Mouse (Mus musculus) kidney, postnatal 36 days (tissue): ENCODE data around the gene 4933434E20Rik.

Experiments
- DNase-seq, 2 experiments: peaks; one replicate each; pipeline ENCODE4 v3.0.0; 2021 to 2022; ENCODE audit warnings: mixed read lengths in 2 of 2

Gene 4933434E20Rik

DNA sequence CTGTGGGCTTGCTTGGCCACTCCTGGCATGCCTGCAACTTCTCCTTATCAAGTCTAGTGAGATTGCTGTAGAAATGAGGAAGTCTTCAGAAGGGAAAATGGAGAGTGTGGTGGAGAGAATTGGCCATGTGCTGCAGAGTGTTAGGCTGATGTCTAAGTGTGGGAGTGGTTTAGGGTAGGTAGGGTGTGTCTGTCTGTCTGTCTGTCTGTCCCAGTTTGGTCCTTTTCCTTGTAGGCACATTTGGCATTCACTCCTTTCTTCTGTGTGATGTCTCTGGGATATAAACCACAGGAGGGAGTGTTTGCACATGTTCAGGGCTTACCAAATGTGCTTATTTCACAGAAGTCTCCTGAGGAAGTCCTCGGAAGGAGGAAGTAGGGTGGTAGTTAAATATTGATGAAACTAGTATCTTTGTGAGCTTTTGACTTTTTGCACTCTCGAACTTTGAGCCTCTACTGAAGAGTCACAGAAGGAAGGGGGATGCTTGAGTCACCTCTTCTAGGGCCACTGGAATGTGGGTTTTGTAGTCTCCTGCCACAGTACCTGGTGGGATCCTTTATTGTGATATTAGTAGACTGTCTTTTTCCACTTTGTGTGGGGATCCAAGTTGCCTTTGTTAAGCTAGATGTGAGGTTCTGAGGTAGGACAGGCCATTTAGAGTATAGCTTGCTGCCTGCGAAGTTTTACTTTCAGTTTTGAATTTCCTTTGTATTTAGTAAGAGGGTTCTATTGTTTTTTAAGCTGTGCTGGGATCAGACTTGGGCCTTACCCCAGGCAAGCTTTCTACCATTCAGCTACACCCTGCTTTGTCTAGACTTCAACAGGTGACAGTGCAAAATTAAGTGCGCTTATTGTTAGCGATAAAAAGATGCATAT, 30.2 kb downstream of the 4933434E20Rik start:
- DNase-seq, result peak in 1 of 2 experiments; percentile 69

DNA sequence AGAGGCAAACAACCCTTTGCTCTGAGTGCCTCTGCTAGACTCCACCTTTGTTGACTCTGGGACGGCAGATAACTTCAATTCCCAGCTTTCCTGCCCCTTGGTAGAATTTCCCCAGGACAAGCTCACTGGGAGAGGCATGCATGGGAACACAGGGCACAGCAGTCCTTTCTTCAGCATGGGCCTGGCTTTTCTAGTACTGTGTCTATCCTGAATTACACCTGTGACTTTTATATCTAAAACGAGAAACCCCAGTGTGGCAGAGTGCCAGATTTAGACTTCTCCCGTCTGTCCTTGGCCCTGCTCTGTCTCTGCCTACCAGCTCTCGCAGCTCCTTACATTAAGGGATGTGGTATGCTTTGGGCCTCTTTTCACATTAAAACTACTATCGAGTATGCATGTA, 31.6 kb downstream of the 4933434E20Rik start:
- peak in 1 of 2 experiments; percentile 46 for DNase-seq

DNA sequence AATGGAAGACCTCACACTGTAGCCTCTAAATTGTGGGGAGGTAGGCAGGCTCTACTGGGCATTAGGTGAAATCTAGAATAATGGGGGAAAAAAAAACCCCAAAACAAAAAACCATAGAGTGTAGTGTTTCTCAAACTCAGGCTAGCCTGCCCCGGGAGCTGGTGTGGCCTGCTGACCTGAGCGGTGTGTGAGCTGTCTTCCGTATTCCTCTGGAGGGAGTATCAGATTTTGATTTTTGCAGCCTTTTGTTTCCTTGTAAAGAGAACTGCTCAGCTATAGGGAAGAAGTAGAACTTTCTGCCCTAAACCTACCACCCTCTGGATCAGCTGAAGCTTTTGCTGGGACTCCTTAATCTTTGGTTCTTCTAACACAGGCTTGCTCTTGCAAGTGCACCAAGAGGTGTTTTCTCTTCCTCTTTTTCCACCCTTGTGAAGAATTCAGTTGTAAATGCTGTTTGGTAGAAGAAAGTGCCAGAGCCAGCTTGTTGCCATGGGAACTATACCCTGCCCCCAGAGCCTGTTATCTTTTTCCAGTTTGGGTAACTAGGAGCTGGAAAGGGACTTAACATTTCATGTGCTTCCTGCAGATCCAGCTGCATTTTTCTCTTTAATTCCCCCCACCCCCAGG, 32.4 kb downstream of the 4933434E20Rik start:
- DNase-seq, result no peak

DNA sequence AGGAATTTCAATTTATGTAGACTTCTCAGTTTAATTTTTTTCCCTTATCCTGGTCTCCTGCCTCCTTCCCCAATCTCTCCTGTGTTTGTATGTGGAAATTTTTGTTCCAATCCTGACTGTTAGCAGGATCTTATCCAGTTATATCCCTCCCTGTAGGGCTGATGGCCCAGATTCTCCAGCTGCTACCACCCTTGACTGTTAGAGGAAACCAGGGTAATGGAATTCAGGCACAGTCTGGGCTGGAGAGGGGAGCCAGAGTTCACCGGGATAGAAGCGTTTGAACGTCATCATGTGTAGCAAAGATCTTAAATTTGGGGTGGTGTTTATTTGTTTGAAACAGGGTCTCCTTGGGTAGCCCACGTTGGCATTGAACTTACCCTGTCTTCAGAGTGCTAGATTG, 33.4 kb downstream of the 4933434E20Rik start:
- no peak for DNase-seq

DNA sequence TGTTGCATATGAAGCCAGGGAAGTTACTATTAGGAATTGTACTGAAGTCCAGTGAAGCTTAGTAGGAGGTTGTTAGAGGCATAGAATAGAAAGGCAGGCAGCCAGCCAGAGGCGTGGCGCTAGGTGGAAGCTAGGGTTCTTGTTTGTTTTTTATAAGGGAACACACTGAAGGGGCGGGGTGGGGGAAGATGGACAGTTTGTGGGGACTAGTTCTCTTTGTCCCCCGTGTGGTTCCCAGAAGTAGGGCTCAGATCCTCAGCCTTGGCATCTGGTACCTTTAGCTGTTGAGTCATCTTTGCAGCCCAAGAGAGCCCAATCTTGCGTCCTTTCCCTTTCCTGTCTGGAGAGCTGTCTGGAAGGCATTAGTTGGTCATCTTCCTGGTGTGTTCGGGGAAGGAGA, 33.8 kb downstream of the 4933434E20Rik start:
- DNase-seq, result peak in 1 of 2 experiments; percentile 52

DNA sequence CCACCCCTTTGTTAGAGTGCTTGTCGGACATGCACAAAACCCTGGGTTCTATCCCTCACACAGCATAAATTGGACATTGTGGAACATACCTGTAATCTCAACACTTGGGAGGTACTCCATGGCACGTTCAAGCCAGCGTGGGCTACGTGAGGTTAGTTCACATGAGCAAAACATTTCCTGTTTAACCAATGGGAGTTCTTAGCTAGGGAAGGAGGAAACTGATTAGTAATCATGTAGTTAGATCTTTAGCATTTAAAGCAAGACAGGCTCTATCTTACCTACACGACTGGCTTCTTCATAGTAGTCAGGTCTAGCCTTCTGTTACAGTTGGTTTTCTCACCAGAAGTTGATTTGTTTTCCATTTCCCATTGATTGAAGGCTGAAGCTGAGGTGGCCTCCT, 34.6 kb downstream of the 4933434E20Rik start:
- DNase-seq, result no peak

DNA sequence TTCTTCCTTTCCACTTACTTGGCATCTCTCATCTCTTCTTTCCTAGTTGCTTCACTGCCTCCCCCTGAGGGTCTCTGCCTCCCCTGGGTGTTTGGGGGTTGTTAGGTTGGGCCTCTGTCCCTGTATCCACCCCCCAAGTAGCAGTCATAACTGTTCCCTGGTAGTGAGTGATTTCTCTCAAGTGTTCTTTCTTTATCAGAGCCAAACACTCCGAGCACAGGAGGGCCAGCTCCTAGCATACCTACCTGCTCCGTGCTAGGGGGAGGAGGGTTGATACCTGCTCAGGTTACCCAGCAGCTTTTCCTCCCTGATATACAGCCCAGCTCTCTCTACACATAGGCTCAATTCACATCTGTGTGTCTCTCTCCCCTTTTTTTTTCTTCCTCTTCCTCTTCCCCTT, 37.2 kb downstream of the 4933434E20Rik start:
- DNase-seq, result no peak

DNA sequence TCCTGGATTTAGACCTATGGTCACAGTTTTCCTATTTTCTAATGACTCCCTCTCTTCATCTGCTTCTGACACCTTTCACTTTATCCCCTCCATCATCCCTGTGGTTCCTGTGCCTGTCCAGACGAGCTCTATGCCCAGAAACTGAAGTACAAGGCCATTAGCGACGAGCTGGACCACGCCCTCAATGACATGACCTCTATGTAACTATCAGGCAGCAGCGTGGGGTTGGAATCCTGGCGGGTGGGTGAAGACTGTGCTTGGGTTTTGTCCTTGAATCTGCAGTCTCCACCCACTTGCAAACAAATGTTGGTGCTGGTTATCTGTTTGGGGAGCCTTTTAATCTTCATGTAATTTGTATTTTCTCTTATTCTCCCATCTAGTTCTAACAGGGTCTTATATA, 39.5 kb downstream of the 4933434E20Rik start:
- DNase-seq, result no peak

DNA sequence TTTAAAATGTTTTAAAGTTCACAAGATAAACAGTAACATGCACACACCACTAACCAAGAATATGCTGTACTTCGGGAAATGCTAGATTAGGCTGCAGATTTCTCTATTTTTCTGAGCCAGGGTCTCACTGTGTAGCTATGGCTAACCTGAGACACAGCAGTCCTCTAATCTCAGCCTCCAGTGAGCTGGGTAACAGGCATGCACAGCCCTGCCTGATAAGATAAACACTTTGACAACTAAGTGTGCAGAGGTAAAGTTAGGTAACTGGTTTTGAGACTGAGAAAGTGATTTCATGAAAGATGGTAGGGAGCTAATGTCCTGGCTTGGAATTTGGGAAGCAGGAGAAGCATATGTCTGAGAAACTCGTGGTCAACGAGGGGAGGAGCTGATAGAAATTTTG, 43.0 kb downstream of the 4933434E20Rik start:
- no peak for DNase-seq

DNA sequence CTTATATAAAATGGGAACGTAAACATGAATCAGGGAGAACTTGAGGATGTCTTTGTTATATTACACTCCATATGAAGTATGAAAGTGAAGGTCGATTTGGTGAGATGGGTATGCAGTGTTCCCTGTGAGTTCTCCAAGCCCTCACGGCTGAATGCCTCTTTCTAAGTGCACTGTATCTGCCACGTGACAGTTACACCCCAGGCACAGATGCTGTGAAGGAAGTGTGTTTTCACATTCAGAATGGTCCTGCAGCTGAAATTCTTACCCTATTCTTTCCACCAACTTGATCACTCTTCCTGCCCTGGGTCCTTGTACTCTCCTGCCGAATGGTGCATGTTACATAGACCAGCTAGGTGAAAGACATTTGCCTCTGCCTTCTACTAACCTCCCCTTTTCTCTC, 46.5 kb downstream of the 4933434E20Rik start:
- no peak for DNase-seq

DNA sequence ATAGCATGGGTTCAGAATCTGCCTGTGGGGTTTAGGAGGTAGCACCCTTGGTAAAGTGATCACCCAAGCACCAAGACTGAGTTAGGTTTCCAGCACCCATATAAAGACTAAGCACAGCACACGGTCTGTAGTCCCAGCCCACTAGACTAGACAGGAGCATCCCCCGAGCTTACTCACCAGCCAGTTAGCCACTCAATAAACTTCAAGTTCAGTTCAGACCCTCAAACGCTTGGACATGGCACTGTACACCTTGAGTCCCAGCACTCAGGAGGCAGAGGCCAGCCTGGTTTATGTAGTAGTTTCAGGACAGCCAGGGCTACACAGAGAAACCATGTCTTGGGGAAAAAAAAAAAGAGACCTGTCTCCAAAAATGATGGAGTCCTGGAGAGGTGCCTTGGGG, 49.6 kb downstream of the 4933434E20Rik start:
- no peak for DNase-seq

DNA sequence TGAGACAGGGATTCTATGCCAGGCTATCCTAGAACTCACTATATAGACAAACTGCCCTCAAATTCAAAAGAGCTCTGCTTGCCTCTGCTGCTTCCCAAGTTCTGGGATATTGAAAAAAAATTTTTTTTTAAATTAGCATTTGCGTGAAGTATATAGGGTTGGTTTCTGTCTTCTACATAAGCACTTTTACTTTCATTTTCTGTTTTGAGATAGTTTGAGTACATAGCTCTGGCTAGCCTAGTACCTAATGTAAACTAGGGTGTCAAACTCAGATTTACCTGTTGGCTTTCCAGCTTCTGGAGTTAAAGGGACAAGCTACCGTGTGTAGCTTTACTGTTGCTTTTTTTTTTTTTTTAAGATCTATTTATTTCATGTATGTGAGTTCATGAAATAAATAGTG, 50.2 kb downstream of the 4933434E20Rik start:
- DNase-seq, result no peak

DNA sequence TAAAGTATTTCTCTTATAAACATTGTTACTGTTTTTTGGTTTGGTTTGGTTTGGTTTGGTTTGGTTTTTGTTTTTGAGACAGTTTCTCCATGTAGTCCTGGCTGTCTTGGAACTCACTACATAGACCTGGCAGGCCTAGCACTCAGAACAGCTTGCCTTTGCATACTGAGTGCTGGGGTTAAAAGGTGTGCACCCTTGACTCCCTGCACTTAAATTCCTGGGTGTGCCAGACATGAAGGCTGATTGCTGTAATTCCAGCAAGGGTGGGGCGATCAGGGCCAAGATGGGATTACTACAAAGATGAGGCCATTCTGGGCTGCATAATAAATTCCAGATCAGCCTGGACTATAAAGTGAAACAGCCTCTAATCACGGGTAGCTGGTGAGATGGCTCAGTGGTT, 50.8 kb downstream of the 4933434E20Rik start:
- DNase-seq, result no peak

DNA sequence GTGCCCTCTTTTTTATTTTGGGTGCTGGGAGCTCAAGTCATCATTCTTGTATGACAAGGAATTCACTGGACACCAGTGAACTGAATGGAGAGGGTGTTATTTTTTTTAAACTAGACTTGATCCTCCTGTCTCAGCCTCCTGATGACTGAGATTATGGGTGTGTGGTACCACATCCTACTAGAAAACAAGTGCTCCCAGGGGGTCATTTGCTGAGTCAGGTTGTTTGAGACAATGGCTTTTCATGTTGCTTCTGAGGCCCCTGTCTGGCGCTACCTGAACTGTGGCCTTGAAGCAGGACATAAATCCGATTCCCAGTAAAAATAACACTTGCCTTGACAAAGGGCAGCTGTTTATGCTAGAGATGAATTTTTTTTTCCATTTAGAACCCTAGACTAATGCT, 51.7 kb downstream of the 4933434E20Rik start:
- no peak for DNase-seq

DNA sequence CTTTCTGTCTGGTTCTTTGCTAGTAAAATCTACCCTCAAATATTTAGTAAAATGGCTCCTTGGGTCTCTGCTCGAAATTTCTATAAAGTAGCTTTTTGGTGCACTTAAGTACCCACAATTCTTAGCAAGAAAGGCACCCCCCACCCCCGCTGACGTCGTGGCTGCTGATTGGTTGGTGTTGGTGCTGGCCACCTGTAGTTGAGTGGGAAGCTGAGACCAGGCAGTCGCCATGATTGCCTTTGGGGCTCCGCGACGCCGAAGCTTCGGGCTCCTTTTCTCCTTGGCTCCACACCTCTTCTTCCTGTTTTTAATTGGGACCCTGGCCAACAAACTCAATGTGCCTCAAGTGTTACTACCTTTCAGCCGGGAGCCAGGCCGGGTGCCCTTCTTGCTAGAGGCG, 52.5 kb downstream of the 4933434E20Rik start, which contains the start of gene Nup210l:
TSS of gene Nup210l (plus strand) at position 195 of the 400 bp plus-strand sequence.
- no peak for DNase-seq

DNA sequence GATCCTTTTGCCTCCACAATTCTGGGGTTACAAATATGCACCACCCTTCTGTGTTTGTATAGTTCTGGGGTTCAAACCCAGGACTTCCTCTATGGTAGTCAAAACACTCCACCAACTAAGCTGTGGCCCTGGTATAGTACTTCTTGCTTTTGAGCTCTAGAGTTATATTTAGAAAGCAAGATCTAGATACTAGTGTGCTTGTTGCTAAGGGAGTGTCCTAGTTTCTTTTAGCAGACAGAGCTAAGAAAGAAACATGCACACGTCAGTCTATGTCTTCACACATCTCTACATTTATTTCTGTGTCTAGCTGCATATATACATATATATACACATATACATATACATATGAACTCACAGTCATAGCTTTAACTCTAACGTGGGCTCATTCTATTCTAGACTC, 60.3 kb downstream of the 4933434E20Rik start:
- no peak for DNase-seq

DNA sequence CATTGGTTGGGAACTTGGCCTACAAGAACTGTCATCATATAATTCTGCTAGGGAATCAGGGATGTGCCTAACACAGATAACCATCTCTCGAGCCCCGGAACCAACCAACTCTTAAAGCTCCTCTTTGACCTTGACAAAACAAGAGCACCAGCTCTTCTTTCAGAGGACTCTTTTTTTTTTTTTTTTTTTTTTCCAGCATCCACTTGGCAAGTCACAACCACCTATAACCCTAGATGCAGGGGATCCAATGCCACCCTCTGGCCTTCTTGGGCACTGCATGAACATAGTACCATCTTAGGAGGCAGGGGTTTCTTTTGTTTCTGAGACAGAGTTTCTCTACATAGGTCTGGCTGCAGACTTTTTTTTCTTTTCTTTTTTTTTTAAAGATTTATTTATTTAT, 62.9 kb downstream of the 4933434E20Rik start:
- peak in 1 of 2 experiments; percentile 51 for DNase-seq

DNA sequence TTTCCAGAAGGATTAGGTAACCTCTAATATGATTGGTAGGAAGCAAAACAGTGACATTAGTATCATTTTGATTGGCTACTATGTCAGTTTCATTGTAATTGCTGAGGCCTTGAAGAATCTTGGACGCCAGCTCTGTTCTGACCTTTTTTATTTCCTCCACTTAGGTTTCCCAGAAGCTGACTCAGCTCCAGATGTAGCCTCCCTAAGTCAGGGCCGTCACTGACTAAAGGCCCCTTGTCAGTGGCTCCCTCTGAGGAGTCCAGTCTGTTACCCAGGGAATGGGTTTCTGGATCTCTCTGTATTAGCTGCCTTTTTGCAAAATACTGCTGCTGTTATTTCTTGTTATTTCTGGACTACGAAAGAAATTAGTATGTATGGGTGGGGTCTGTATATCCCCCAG, 64.1 kb downstream of the 4933434E20Rik start:
- DNase-seq, result no peak
